Mouse (Mus musculus) A20 (cell line): ENCODE data around the gene Msi2.

Experiments
- DNase-seq: peaks from one replicate; pipeline ENCODE4 v3.0.0-alpha.2; 2011; ENCODE audit warnings: low read depth, low spot score

Gene Msi2

GRCm38 (mm10) chr11:88592099-88592498, 126.2 kb downstream of the Msi2 start:
- DNase-seq, result no peak

- DNase-seq, result no peak
These were observed 127.7 kb downstream of the Msi2 start for GRCm38 (mm10) chr11:88590647-88591046.

- no peak for DNase-seq
These were observed 128.7 kb downstream of the Msi2 start for GRCm38 (mm10) chr11:88589641-88590040.

- no peak for DNase-seq
These were observed 129.6 kb downstream of the Msi2 start for GRCm38 (mm10) chr11:88588688-88589210.

- DNase-seq, result no peak
These were observed 130.6 kb downstream of the Msi2 start for GRCm38 (mm10) chr11:88587710-88588109.

GRCm38 (mm10) chr11:88585880-88586279, 132.4 kb downstream of the Msi2 start:
- DNase-seq, result no peak

- no peak for DNase-seq
These were observed 133.1 kb downstream of the Msi2 start for GRCm38 (mm10) chr11:88585171-88585632.

- no peak for DNase-seq
These were observed 134.4 kb downstream of the Msi2 start for GRCm38 (mm10) chr11:88583866-88584265.

- no peak for DNase-seq
These were observed 135.0 kb downstream of the Msi2 start for GRCm38 (mm10) chr11:88583259-88583833.

- DNase-seq, result no peak
These were observed 135.5 kb downstream of the Msi2 start for GRCm38 (mm10) chr11:88582781-88583180.

GRCm38 (mm10) chr11:88582021-88582707, 136.1 kb downstream of the Msi2 start:
- no peak for DNase-seq

- no peak for DNase-seq
These were observed 136.9 kb downstream of the Msi2 start for GRCm38 (mm10) chr11:88581375-88581774.

GRCm38 (mm10) chr11:88578700-88579099, 139.6 kb downstream of the Msi2 start:
- no peak for DNase-seq

- DNase-seq, result no peak
These were observed 141.2 kb downstream of the Msi2 start for GRCm38 (mm10) chr11:88577076-88577475.

GRCm38 (mm10) chr11:88576233-88576998, 141.9 kb downstream of the Msi2 start:
- DNase-seq, result no peak

GRCm38 (mm10) chr11:88574575-88575360, 143.5 kb downstream of the Msi2 start:
- no peak for DNase-seq

- no peak for DNase-seq
These were observed 145.3 kb downstream of the Msi2 start for GRCm38 (mm10) chr11:88573013-88573412.

- no peak for DNase-seq
These were observed 145.9 kb downstream of the Msi2 start for GRCm38 (mm10) chr11:88572461-88572860.

GRCm38 (mm10) chr11:88570715-88571202, 147.6 kb downstream of the Msi2 start:
- DNase-seq, result no peak

- DNase-seq, result no peak
These were observed 151.4 kb downstream of the Msi2 start for GRCm38 (mm10) chr11:88566613-88567606.
